Mouse (Mus musculus): ENCODE measurements around the gene Cd302.

Cd302 gene

GRCm38 (mm10) chr2:60284467-60284821 lies at the start of gene Cd302:
Gene Cd302 (minus strand): TSS chr2:60284488.
- no peak for DNase-seq (ENCODE audit: low read depth, low spot score)

- no peak for DNase-seq (ENCODE audit: low read depth, low spot score)
Observed at GRCm38 (mm10) chr2:60328641-60329040, 44.4 kb upstream of the Cd302 start.

- no peak for DNase-seq (ENCODE audit: low read depth, low spot score)
Observed at GRCm38 (mm10) chr2:60327581-60327980, 43.3 kb upstream of the Cd302 start.

- no peak for DNase-seq (ENCODE audit: low read depth, low spot score)
Observed at GRCm38 (mm10) chr2:60326948-60327347, 42.7 kb upstream of the Cd302 start.

GRCm38 (mm10) chr2:60323411-60323810 lies 39.1 kb upstream of the Cd302 start:
- DNase-seq (ENCODE audit: low read depth, low spot score), result peak; percentile 75

DNA sequence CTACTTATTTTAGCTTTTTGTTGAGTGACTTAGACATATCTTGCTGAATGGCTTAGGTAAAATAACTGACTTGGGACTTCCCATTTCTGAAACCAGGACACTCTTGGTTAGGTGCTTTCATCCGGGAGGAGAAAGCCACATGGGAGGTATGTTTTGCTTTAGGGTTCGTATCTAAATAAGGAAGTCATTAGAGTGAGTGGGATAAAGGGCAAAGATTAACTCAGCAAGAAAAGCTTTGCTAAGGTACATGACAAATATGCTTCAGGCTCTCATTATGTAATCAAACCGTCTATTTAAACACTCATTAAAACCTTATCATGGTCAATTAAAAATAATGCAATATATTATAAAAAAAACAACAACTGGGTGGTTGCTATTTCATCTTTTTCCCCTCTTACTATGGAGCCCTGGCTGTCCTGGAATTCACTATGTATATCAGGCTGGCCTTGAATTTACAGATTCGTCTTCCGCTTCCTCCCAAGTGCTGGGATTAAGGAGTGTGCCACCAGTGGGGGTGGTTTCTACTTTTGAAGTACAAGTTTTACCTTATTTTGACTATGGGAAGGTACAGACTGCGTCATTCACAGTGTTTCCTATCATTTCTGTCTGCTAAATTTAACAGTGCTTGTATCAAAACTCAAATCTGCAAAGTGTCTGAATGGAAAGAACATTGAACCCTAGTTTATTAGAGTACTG lies 37.9 kb upstream of the Cd302 start:
- no peak for DNase-seq (ENCODE audit: low read depth, low spot score)

DNA sequence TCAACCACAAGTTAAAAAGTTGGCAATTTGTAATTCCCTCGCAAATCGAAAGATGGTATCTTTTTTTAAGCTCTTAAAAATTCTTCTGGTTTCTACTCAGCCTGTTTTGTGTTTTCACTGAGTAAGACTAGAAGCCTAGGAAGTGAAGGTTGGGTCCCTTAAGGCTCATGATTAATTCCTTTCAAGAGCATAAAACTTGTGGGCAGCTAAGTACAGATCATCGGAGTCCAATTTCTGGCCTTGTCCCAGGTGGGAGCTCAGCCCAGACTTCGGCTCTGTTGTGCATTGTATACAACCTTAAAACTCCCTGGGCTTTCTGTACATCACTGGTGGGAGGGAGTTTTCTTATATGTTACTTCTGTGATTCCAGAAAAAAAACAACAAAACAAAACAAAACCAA lies 19.5 kb upstream of the Cd302 start:
- no peak for DNase-seq (ENCODE audit: low read depth, low spot score)

DNA sequence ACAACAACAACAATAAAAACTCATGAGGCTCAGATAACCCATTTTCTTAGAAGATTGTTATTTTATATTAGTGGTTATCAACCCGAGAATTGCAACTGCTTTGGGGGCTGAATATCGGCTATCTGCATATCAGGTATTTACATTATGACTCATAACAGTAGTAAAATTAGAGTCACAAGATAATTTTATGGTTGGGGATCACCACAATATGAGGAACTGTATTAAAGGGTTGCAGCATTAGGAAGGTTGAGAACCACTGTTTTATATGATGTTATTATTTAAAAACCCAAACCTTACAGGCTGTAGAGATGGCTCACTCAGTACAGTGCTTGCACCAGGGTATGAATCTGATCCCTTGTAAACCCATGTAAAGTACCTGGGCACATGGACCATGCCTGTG lies 15.0 kb upstream of the Cd302 start:
- no peak for DNase-seq (ENCODE audit: low read depth, low spot score)

DNA sequence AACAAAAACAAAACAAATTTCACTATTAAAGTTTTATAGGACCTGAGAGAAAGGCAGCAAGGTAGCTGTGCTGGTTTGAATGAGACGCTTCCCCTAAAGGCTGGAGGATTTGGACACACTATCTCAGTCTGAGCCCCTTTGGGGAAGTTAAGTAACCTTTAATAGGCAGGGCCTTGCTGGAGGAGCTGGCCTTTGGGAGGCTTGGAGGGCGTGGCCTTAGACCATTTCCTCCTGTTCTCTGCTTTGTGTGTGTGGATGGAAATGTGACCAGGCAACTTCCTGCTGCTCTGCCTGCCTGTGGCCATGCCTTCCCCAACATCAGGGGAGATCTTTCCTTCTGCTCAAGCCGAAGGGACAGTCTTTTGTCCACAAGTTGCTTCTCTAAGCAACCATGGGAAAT lies 14.0 kb upstream of the Cd302 start:
- DNase-seq (ENCODE audit: low read depth, low spot score), result peak; percentile 76

- peak; percentile 50 for DNase-seq (ENCODE audit: low read depth, low spot score)
Observed at GRCm38 (mm10) chr2:60291381-60291780, 7.1 kb upstream of the Cd302 start.

DNA sequence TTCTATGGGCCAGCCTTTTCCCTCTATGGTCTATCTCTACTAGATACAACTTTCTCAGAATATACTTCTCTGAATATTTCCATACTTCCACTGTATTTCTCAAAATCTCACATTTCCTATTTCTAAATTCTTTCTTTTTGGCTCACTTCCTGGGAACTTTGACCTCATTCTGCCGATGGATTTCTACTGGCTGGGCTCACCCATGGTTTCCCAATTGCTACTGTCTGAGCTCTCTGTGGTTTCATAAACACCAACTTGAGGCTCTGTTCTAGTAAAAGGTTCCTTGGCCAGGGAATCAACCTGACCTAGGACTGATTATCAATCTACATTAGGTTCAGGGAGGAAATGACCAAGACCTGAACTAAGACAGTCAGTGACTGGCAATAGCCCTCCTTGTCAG lies 5.2 kb upstream of the Cd302 start:
- no peak for DNase-seq (ENCODE audit: low read depth, low spot score)

DNA sequence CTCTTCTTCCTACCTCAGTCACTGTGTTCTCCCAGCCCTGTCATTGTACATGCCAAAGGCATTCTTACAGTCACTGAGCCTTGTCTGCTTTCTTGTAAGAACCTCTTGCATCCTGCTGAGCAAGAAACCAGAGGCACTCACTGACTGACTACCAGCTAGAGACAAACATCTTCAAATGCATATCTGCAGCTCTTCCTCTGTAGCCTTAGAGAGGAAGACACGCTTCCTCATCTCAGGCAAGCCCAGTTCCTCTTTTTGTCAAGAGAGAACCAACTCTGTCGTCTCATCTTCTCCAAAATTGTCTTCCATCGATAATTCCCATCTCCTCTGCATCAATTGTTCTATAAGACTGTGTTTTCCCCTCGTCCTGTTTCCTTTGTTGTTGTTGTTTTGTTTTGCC lies 4.3 kb upstream of the Cd302 start:
- no peak for DNase-seq (ENCODE audit: low read depth, low spot score)

- DNase-seq (ENCODE audit: low read depth, low spot score), result no peak
Observed at GRCm38 (mm10) chr2:60285107-60285617, 874 bp upstream of the Cd302 start.

- peak; percentile 42 for DNase-seq (ENCODE audit: low read depth, low spot score)
Observed at GRCm38 (mm10) chr2:60283751-60284466, 379 bp downstream of the Cd302 start.

GRCm38 (mm10) chr2:60283208-60283750 lies 1.0 kb downstream of the Cd302 start:
- no peak for DNase-seq (ENCODE audit: low read depth, low spot score)

DNA sequence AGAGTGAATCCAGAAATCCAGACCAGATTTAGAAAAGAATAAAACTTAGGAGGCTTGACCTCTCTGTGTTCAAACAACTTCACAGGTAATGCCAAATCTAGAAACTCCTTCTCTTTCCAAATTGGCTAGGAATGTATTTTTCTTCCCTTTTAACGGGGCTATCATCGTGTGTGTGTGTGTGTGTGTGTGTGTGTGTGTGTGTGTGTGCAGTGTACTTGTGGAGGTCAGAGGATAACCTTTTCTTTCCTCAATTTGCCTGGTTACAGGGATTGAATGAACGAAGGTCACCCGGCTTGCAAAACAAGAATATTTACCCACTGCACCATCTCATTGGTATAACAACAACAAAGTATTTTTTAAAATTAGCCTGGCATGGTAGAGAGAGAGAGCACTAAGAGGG lies 1.7 kb downstream of the Cd302 start:
- no peak for DNase-seq (ENCODE audit: low read depth, low spot score)

DNA sequence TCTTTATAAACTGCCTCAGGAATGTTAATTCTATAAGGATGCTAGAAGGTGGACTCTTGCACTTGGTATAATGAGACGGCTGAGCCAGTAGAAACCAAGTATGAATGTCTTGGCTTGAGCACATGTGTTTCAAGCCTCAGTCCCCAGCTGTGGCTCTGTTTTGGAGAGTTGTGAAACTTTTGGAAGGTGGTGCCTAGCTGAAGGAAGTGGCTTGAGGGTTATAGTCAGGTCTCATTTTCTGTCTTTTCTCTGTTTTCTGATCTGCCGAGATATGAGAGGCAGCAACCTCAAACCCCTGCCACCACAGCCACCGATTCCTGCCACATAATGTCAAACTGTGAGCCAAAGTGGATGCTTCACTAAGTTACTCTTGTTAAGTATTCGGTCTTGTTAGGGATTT lies 5.7 kb downstream of the Cd302 start:
- no peak for DNase-seq (ENCODE audit: low read depth, low spot score)

- DNase-seq (ENCODE audit: low read depth, low spot score), result peak; percentile 31
Observed at GRCm38 (mm10) chr2:60269856-60270479, 14.3 kb downstream of the Cd302 start.

GRCm38 (mm10) chr2:60267567-60267966 lies 16.7 kb downstream of the Cd302 start:
- no peak for DNase-seq (ENCODE audit: low read depth, low spot score)

GRCm38 (mm10) chr2:60260621-60261350 lies 23.5 kb downstream of the Cd302 start:
- DNase-seq (ENCODE audit: low read depth, low spot score), result no peak

DNA sequence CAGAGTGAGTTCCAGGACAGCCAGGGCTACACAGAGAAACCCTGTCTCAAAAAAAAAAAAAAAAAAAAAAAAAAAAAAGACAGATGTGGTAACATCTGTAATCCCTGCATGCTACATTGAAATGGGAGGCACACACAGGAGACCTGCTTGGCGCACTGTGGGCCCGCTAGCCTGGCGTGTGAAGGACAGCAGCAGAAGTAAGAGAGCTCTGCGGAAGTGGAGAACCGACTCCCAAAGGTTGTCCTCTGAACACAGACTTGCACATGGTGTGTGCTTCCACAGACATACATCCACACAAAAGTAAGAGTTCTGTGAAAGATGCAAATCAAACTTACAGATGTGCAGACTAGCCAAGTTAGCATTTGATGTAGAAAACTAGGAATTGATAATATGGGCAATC lies 25.1 kb downstream of the Cd302 start:
- DNase-seq (ENCODE audit: low read depth, low spot score), result no peak

GRCm38 (mm10) chr2:60256751-60257150 lies 27.5 kb downstream of the Cd302 start:
- DNase-seq (ENCODE audit: low read depth, low spot score), result no peak
